Mouse (Mus musculus) forebrain, postnatal 0 days (tissue): ENCODE data around the gene Cdk13. TPM values are rescaled to one million over a fixed set of nuclear protein-coding genes. Genes with fewer than 3 reads are reported as not detected.

Experiments used
- ATAC-seq: fragments of 200-750 bp; cut with Nextera tagmentation; 2 replicates; pipeline ENCODE4 v1.8.0; 2017; ENCODE audit warnings: mild to moderate bottlenecking, moderate library complexity
- DNase-seq: peaks from one replicate; pipeline ENCODE4 v3.0.0-alpha.2; 2015
- H3K27ac ChIP-seq: fragments of 300-500 bp; sonication (generic); 2 replicates; pipeline ENCODE4 v1.5.1; 2014; ENCODE audit warnings: low read depth, mild to moderate bottlenecking, antibody characterized with exemption, low read length, moderate library complexity, mixed read lengths
- H3K27me3 ChIP-seq: fragments of 300-500 bp; sonication (generic); 2 replicates; pipeline ENCODE4 v1.6.1; 2014; ENCODE audit warnings: mild to moderate bottlenecking, low read length, mixed read lengths; ENCODE audit not compliant: insufficient read depth
- H3K36me3 ChIP-seq: fragments of 300-500 bp; sonication (generic); 2 replicates; pipeline ENCODE4 v1.6.1; 2014; ENCODE audit warnings: mild to moderate bottlenecking, moderate library complexity; ENCODE audit not compliant: insufficient read depth
- H3K4me1 ChIP-seq: fragments of 300-500 bp; sonication (generic); 2 replicates; pipeline ENCODE4 v1.6.1; 2014; ENCODE audit warnings: antibody characterized with exemption; ENCODE audit not compliant: insufficient read depth
- H3K4me2 ChIP-seq: fragments of 300-500 bp; sonication (generic); 2 replicates; pipeline ENCODE4 v1.6.1; 2014; ENCODE audit warnings: low read depth, mild to moderate bottlenecking, moderate library complexity
- H3K4me3 ChIP-seq: fragments of 300-500 bp; sonication (generic); 2 replicates; pipeline ENCODE4 v1.5.1; 2014; ENCODE audit warnings: low read depth, low read length, mixed read lengths
- H3K9ac ChIP-seq: fragments of 300-500 bp; sonication (generic); 2 replicates; pipeline ENCODE4 v1.6.1; 2014; ENCODE audit warnings: mild to moderate bottlenecking
- H3K9me3 ChIP-seq: fragments of 300-500 bp; sonication (generic); 2 replicates; pipeline ENCODE4 v1.6.1; 2016; ENCODE audit warnings: low read length
- CTCF ChIP-seq: sonication (generic); IDR thresholded peaks from 2 replicates; pipeline ENCODE4 v1.5.1; 2016; ENCODE audit warnings: antibody characterized with exemption, control low read depth, low read depth
- whole genome bisulfite sequencing: fragments of 180-500 bp; shearing (Covaris S2); extraction: QIAGEN DNeasy Blood & Tissue Kit; methylation state at CpG from one replicate; pipeline ENCODE4 v1.1.7; 2014; 5-methylcytosine and 5-hydroxymethylcytosine counted together
- polyA plus RNA-seq: library from polyadenylated mRNA; unstranded; fragments of >200 nt; fragmentation: Nextera tagmentation; extraction: Ambion mirVana; gene quantifications from 2 replicates; pipeline ENCODE4 v1.2.1, GENCODE M21; 2015
- total RNA-seq: library from RNA; depleted of rRNA; stranded (reverse); fragments of >200 nt; gene quantifications from 2 replicates; pipeline ENCODE4 v1.2.3, GENCODE M21; 2014

Gene Cdk13
- total and polyA plus RNA-seq, 2 experiments from 2014 or later: 9.5 to 88.0 TPM

GRCm38 (mm10) chr13:17795757-17796456 lies 9.0 kb downstream of the Cdk13 start:
- no peak for TF ChIP-seq CTCF
- Histone ChIP-seq H3K4me1 (no peaks in the 10 kb centered on the region), H3K4me3 (no peak overlapping the region), H3K9me3 (no peaks in the 10 kb centered on the region), H3K9ac (no peak overlapping the region), H3K27ac (no peak overlapping the region), H3K27me3 (no peaks in the 10 kb centered on the region), H3K36me3 (no peaks in the 10 kb centered on the region), H3K4me2 (no peak overlapping the region)
- DNase-seq: no peak
- 74% methylated on average over 3 of the region's 3 CpGs for WGBS
- ATAC-seq: no peak

- no peak overlapping the region for H3K4me2 ChIP-seq
- 86% methylated on average over 5 of the region's 5 CpGs for WGBS
- H3K4me1 ChIP-seq: no peaks in the 10 kb centered on the region
- H3K27ac ChIP-seq: no peak overlapping the region
- ATAC-seq (no peak), DNase-seq (no peak)
- TF ChIP-seq CTCF: no peak
- H3K9ac ChIP-seq: no peak overlapping the region
- H3K36me3 ChIP-seq: no peaks in the 10 kb centered on the region
- no peaks in the 10 kb centered on the region for H3K9me3 ChIP-seq
- no peak overlapping the region for H3K4me3 ChIP-seq
- no peaks in the 10 kb centered on the region for H3K27me3 ChIP-seq
Observed at GRCm38 (mm10) chr13:17783643-17784042, 21.3 kb downstream of the Cdk13 start.

- Histone ChIP-seq H3K36me3 (no peaks in the 10 kb centered on the region), H3K9me3 (no peaks in the 10 kb centered on the region), H3K27ac (no peak overlapping the region), H3K9ac (no peak overlapping the region), H3K4me1 (no peaks in the 10 kb centered on the region), H3K27me3 (no peaks in the 10 kb centered on the region), H3K4me3 (no peak overlapping the region), H3K4me2 (no peak overlapping the region)
- no peak for ATAC-seq
- WGBS: 92% methylated on average over 2 of the region's 2 CpGs
- DNase-seq: no peak
- no peak for TF ChIP-seq CTCF
Observed at GRCm38 (mm10) chr13:17779923-17780322, 25.0 kb downstream of the Cdk13 start.

- 0 out of 2 replicates have a peak, but pooled peaks cover 5% of the 10 kb centered on the region for H3K36me3 ChIP-seq
Observed at GRCm38 (mm10) chr13:17776303-17776702, 28.6 kb downstream of the Cdk13 start.

GRCm38 (mm10) chr13:17775364-17775763 lies 29.5 kb downstream of the Cdk13 start:
- Histone ChIP-seq H3K9ac (no peak overlapping the region), H3K36me3 (0 out of 2 replicates have a peak, but pooled peaks cover 5% of the 10 kb centered on the region), H3K4me3 (no peak overlapping the region), H3K27me3 (no peaks in the 10 kb centered on the region), H3K27ac (no peak overlapping the region), H3K4me2 (no peak overlapping the region), H3K4me1 (peaks cover 3% of the 10 kb centered on the region; the same call in 1 of the 2 replicates), H3K9me3 (no peaks in the 10 kb centered on the region)
- no peak for ATAC-seq
- no peak for DNase-seq
- no peak for TF ChIP-seq CTCF

More at GRCm38 (mm10) chr13:17776303-17776702, 28.6 kb downstream of the Cdk13 start:
- Histone ChIP-seq H3K9ac (no peak overlapping the region), H3K27ac (no peak overlapping the region), H3K9me3 (no peaks in the 10 kb centered on the region), H3K4me2 (no peak overlapping the region), H3K27me3 (no peaks in the 10 kb centered on the region), H3K4me3 (no peak overlapping the region), H3K4me1 (peaks cover 3% of the 10 kb centered on the region; the same call in 1 of the 2 replicates)
- no peak for ATAC-seq
- no peak for DNase-seq
- TF ChIP-seq CTCF: no peak
- 100% methylated on average over 1 of the region's 1 CpGs for WGBS

- DNase-seq (no peak), ATAC-seq (no peak)
- H3K36me3 ChIP-seq: 0 out of 2 replicates have a peak, but pooled peaks cover 5% of the 10 kb centered on the region
- H3K4me1 ChIP-seq: peaks cover 3% of the 10 kb centered on the region; the same call in 1 of the 2 replicates
- H3K9ac ChIP-seq: no peak overlapping the region
- H3K4me3 ChIP-seq: no peak overlapping the region
- H3K9me3 ChIP-seq: no peaks in the 10 kb centered on the region
- no peak overlapping the region for H3K27ac ChIP-seq
- TF ChIP-seq CTCF: no peak
- no peaks in the 10 kb centered on the region for H3K27me3 ChIP-seq
- no peak overlapping the region for H3K4me2 ChIP-seq
Observed at GRCm38 (mm10) chr13:17773112-17773511, 31.8 kb downstream of the Cdk13 start.

- peak overlapping the region; percentile 45; the same call in 1 of the 2 replicates for H3K27ac ChIP-seq
- H3K4me2 ChIP-seq: no peak overlapping the region
- peaks cover 3% of the 10 kb centered on the region; the same call in 1 of the 2 replicates for H3K4me1 ChIP-seq
- ATAC-seq (peak; percentile 78), DNase-seq (peak; percentile 49)
- H3K9me3 ChIP-seq: no peaks in the 10 kb centered on the region
- no peak for TF ChIP-seq CTCF
- no peak overlapping the region for H3K9ac ChIP-seq
- H3K36me3 ChIP-seq: 0 out of 2 replicates have a peak, but pooled peaks cover 5% of the 10 kb centered on the region
- H3K4me3 ChIP-seq: no peak overlapping the region
- no peaks in the 10 kb centered on the region for H3K27me3 ChIP-seq
- WGBS: 35% methylated on average over 6 of the region's 6 CpGs
Observed at GRCm38 (mm10) chr13:17772574-17772973, 32.3 kb downstream of the Cdk13 start.
